Mouse (Mus musculus) gonadal fat pad, adult 2 months (tissue): ENCODE measurements around the gene Uhrf2. TPM values are rescaled to one million over a fixed set of nuclear protein-coding genes. Genes with fewer than 3 reads are reported as not detected.

Source experiments
- DNase-seq: peaks from one replicate; pipeline ENCODE4 v3.0.0-alpha.2; 2012; ENCODE audit warnings: low read depth
- polyA plus RNA-seq: library from polyadenylated mRNA; depleted of rRNA; stranded (reverse); fragments of >200 nt; gene quantifications from 2 replicates; pipeline ENCODE4 v1.2.3, GENCODE M21; 2012; rRNA removed

The Uhrf2 gene
- polyA plus RNA-seq, 1 experiment, result 58.8 TPM

DNA sequence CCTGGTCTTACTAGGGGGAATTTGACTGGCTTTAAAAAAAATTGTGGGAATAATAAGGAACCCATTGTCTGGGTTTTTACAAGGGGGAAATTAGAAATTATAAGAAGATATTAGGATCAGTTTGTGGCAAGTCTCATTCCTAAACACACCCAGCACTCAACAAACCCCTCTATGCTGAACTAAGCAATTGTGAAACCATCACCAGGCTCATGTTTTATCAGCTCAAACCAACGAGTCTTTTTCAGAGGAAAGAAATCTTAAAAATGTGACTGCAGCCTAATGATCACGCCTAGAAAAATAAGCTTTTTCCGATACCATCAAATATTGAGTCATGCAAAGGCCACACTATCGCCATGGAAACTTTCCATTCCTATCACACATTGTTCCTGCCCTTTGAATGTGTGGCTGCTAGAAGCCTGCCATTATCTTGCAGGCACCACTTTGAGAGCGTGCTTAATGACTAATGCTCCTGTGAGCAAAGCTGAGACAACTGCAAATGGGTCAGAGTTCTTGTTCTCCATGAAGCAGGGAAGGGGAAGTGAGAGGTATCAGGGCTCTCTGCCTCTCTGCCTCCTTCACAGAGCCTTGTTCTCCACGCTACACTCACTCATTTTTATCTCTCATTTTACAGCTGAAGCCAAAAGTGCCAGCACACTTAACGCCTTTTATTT, 94.8 kb downstream of the Uhrf2 start:
- no peak for DNase-seq

- DNase-seq, result no peak
These were observed 95.4 kb downstream of the Uhrf2 start for GRCm38 (mm10) chr19:30125670-30126059.

- DNase-seq, result no peak
These were observed 97.9 kb downstream of the Uhrf2 start for GRCm38 (mm10) chr19:30128177-30128576.

DNA sequence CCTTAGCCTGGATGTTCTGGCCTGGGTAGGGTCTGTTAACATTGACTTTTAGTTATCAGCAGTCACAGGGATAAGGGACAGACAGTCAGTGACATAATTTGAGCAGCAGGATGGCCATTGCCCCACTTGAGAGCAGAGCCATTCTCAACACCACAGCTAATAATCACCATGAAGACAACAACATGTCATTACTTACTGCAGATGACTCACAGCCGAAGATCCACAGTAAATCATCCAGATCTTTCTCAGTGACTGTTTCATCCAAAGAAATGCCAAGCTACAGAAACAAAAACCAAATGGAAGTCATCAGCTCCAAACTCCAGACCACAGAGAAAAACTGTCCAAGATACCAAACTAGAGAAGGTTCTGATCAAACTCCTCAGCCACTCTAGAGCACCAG, 106.0 kb downstream of the Uhrf2 start:
- no peak for DNase-seq

Other genes with a start within 250 kb of the Uhrf2 start
- gene 9930021J03Rik, start 224.5 kb upstream of the Uhrf2 start, polyA plus RNA-seq, result 7.8 and 8.7 TPM in 2 replicates
- gene Ranbp6, start 217.5 kb upstream of the Uhrf2 start, polyA plus RNA-seq, result 3.7 and 3.8 TPM in 2 replicates
- 16.0 and 18.2 TPM in 2 replicates for gene Il33, start 105.4 kb upstream of the Uhrf2 start, polyA plus RNA-seq
- 0.04 and 0.22 TPM in 2 replicates for gene Trpd52l3, start 26.7 kb upstream of the Uhrf2 start, polyA plus RNA-seq
- gene Gldc, start 144.9 kb downstream of the Uhrf2 start, polyA plus RNA-seq, result 49.3 and 52.7 TPM in 2 replicates
- 0.44 TPM in 1 of 2 replicates, not detected in the other for gene Mbl2, start 202.4 kb downstream of the Uhrf2 start, polyA plus RNA-seq